Mouse (Mus musculus): ENCODE measurements around the gene Lad1. TPM values are rescaled to one million over a fixed set of nuclear protein-coding genes. Genes with fewer than 3 reads are reported as not detected.

Gene Lad1
- polyA plus RNA-seq, 1 experiment from 2014 or later, result 4.8 TPM

GRCm38 (mm10) chr1:135780649-135781048 is 37.7 kb upstream of the Lad1 start:
- H3K27ac ChIP-seq (replicated peaks in 1 of 2; ENCODE audit: control insufficient read depth in 1 of 2, insufficient read depth in 1 of 2, low read depth in 2 of 2, low read length in 2 of 2), result no peak overlapping the region
- H3K9ac ChIP-seq (ENCODE audit: low read length), result 0 out of 2 replicates have a peak overlapping the region, but pooled peaks have one; percentile 51
- no peaks in the 10 kb centered on the region for H3K27me3 ChIP-seq (ENCODE audit: control insufficient read depth, insufficient read depth, low read length)
- H3K4me1 ChIP-seq (ENCODE audit: control insufficient read depth in 2 of 2, insufficient read depth in 2 of 2, low read length in 2 of 2), result peaks cover 21 to 28% of the 10 kb centered on the region in 2 experiments
- H3K9me3 ChIP-seq (ENCODE audit: control insufficient read depth, low read length), result no peaks in the 10 kb centered on the region
- no peak overlapping the region for H3K4me3 ChIP-seq (ENCODE audit: control insufficient read depth in 1 of 2, insufficient read depth in 1 of 2, low read depth in 1 of 2, low read length in 2 of 2)
- 62% methylated on average over 4 of the region's 4 CpGs for WGBS
- no peaks in the 10 kb centered on the region for H3K36me3 ChIP-seq (ENCODE audit: control insufficient read depth, insufficient read depth, low read length)
- H3K4me2 ChIP-seq (ENCODE audit: low read length), result no peak overlapping the region
- no peak for ATAC-seq (ENCODE audit: insufficient number of reproducible peaks, insufficient read depth, low FRiP score, low read depth)

GRCm38 (mm10) chr1:135781220-135781619 is 37.2 kb upstream of the Lad1 start:
- H3K4me1 ChIP-seq (ENCODE audit: control insufficient read depth in 2 of 2, insufficient read depth in 2 of 2, low read length in 2 of 2), result peaks cover 16 to 24% of the 10 kb centered on the region in 2 experiments
- no peak for ATAC-seq (ENCODE audit: insufficient number of reproducible peaks, insufficient read depth, low FRiP score, low read depth)
- no peak overlapping the region for H3K4me2 ChIP-seq (ENCODE audit: low read length)
- WGBS, result 14% methylated on average over 13 of the region's 13 CpGs
- H3K27me3 ChIP-seq (ENCODE audit: control insufficient read depth, insufficient read depth, low read length), result no peaks in the 10 kb centered on the region
- H3K9ac ChIP-seq (ENCODE audit: low read length), result peak overlapping the region; percentile 51; the same call in 1 of the 2 replicates
- no peaks in the 10 kb centered on the region for H3K9me3 ChIP-seq (ENCODE audit: control insufficient read depth, low read length)
- no peak overlapping the region for H3K27ac ChIP-seq (replicated peaks in 1 of 2; ENCODE audit: control insufficient read depth in 1 of 2, insufficient read depth in 1 of 2, low read depth in 2 of 2, low read length in 2 of 2)
- no peaks in the 10 kb centered on the region for H3K36me3 ChIP-seq (ENCODE audit: control insufficient read depth, insufficient read depth, low read length)
- no peak overlapping the region for H3K4me3 ChIP-seq (ENCODE audit: control insufficient read depth in 1 of 2, insufficient read depth in 1 of 2, low read depth in 1 of 2, low read length in 2 of 2)

GRCm38 (mm10) chr1:135782816-135783215 is 35.6 kb upstream of the Lad1 start:
- Histone ChIP-seq H3K27ac (replicated peaks in 1 of 2; ENCODE audit: control insufficient read depth in 1 of 2, insufficient read depth in 1 of 2, low read depth in 2 of 2, low read length in 2 of 2) (peak overlapping the region; percentile 4 to 16; a peak in 1 of 4 replicates), H3K4me3 (ENCODE audit: control insufficient read depth in 1 of 2, insufficient read depth in 1 of 2, low read depth in 1 of 2, low read length in 2 of 2) (no peak overlapping the region), H3K36me3 (ENCODE audit: control insufficient read depth, insufficient read depth, low read length) (no peaks in the 10 kb centered on the region), H3K4me2 (ENCODE audit: low read length) (no peak overlapping the region), H3K9me3 (ENCODE audit: control insufficient read depth, low read length) (no peaks in the 10 kb centered on the region), H3K9ac (ENCODE audit: low read length) (no peak overlapping the region), H3K27me3 (ENCODE audit: control insufficient read depth, insufficient read depth, low read length) (no peaks in the 10 kb centered on the region), H3K4me1 (ENCODE audit: control insufficient read depth in 2 of 2, insufficient read depth in 2 of 2, low read length in 2 of 2) (peaks cover 10 to 17% of the 10 kb centered on the region in 2 experiments; a peak in 3 of 4 replicates)
- 45% methylated on average over 10 of the region's 10 CpGs for WGBS
- no peak for ATAC-seq (ENCODE audit: insufficient number of reproducible peaks, insufficient read depth, low FRiP score, low read depth)

GRCm38 (mm10) chr1:135787799-135788198 is 30.6 kb upstream of the Lad1 start:
- ATAC-seq (ENCODE audit: insufficient number of reproducible peaks, insufficient read depth, low FRiP score, low read depth), result no peak
- H3K27me3 ChIP-seq (ENCODE audit: control insufficient read depth, insufficient read depth, low read length), result no peaks in the 10 kb centered on the region
- WGBS, result 53% methylated on average over 3 of the region's 3 CpGs
- no peak overlapping the region for H3K9ac ChIP-seq (ENCODE audit: low read length)
- H3K36me3 ChIP-seq (ENCODE audit: control insufficient read depth, insufficient read depth, low read length), result no peaks in the 10 kb centered on the region
- 0 out of 4 replicates have a peak overlapping the region, but pooled peaks of 1 of the 2 experiments have one; percentile 19 for H3K27ac ChIP-seq (replicated peaks in 1 of 2; ENCODE audit: control insufficient read depth in 1 of 2, insufficient read depth in 1 of 2, low read depth in 2 of 2, low read length in 2 of 2)
- peaks cover 18 to 21% of the 10 kb centered on the region in 2 experiments for H3K4me1 ChIP-seq (ENCODE audit: control insufficient read depth in 2 of 2, insufficient read depth in 2 of 2, low read length in 2 of 2)
- H3K4me2 ChIP-seq (ENCODE audit: low read length), result no peak overlapping the region
- no peak overlapping the region for H3K4me3 ChIP-seq (ENCODE audit: control insufficient read depth in 1 of 2, insufficient read depth in 1 of 2, low read depth in 1 of 2, low read length in 2 of 2)
- no peaks in the 10 kb centered on the region for H3K9me3 ChIP-seq (ENCODE audit: control insufficient read depth, low read length)

- Histone ChIP-seq H3K27ac (replicated peaks in 1 of 2; ENCODE audit: control insufficient read depth in 1 of 2, insufficient read depth in 1 of 2, low read depth in 2 of 2, low read length in 2 of 2) (0 out of 4 replicates have a peak overlapping the region, but pooled peaks of 1 of the 2 experiments have one; percentile 19), H3K4me3 (ENCODE audit: control insufficient read depth in 1 of 2, insufficient read depth in 1 of 2, low read depth in 1 of 2, low read length in 2 of 2) (no peak overlapping the region), H3K36me3 (ENCODE audit: control insufficient read depth, insufficient read depth, low read length) (no peaks in the 10 kb centered on the region), H3K4me1 (ENCODE audit: control insufficient read depth in 2 of 2, insufficient read depth in 2 of 2, low read length in 2 of 2) (peaks cover 20 to 31% of the 10 kb centered on the region in 2 experiments), H3K27me3 (ENCODE audit: control insufficient read depth, insufficient read depth, low read length) (no peaks in the 10 kb centered on the region), H3K9me3 (ENCODE audit: control insufficient read depth, low read length) (no peaks in the 10 kb centered on the region), H3K4me2 (ENCODE audit: low read length) (peak overlapping the region; percentile 29), H3K9ac (ENCODE audit: low read length) (no peak overlapping the region)
- WGBS, result 7% methylated on average over 10 of the region's 10 CpGs
- ATAC-seq (ENCODE audit: insufficient number of reproducible peaks, insufficient read depth, low FRiP score, low read depth), result no peak
Observed at GRCm38 (mm10) chr1:135788708-135789107, 29.7 kb upstream of the Lad1 start.

- Histone ChIP-seq H3K4me2 (ENCODE audit: low read length) (no peak overlapping the region), H3K9ac (ENCODE audit: low read length) (peak overlapping the region; percentile 41; the same call in 1 of the 2 replicates), H3K4me3 (ENCODE audit: control insufficient read depth in 1 of 2, insufficient read depth in 1 of 2, low read depth in 1 of 2, low read length in 2 of 2) (no peak overlapping the region), H3K9me3 (ENCODE audit: control insufficient read depth, low read length) (no peaks in the 10 kb centered on the region), H3K36me3 (ENCODE audit: control insufficient read depth, insufficient read depth, low read length) (no peaks in the 10 kb centered on the region), H3K27ac (replicated peaks in 1 of 2; ENCODE audit: control insufficient read depth in 1 of 2, insufficient read depth in 1 of 2, low read depth in 2 of 2, low read length in 2 of 2) (no peak overlapping the region), H3K27me3 (ENCODE audit: control insufficient read depth, insufficient read depth, low read length) (no peaks in the 10 kb centered on the region), H3K4me1 (ENCODE audit: control insufficient read depth in 2 of 2, insufficient read depth in 2 of 2, low read length in 2 of 2) (peaks cover 29 to 42% of the 10 kb centered on the region in 2 experiments)
- 0 out of 2 replicates have a peak, but pooled peaks have one; percentile 15 for ATAC-seq (ENCODE audit: insufficient number of reproducible peaks, insufficient read depth, low FRiP score, low read depth)
- WGBS, result 11% methylated on average over 5 of the region's 5 CpGs
Observed at GRCm38 (mm10) chr1:135789815-135790214, 28.6 kb upstream of the Lad1 start.

GRCm38 (mm10) chr1:135792143-135792939 is 26.1 kb upstream of the Lad1 start:
- Histone ChIP-seq H3K4me3 (ENCODE audit: control insufficient read depth in 1 of 2, insufficient read depth in 1 of 2, low read depth in 1 of 2, low read length in 2 of 2) (no peak overlapping the region), H3K36me3 (ENCODE audit: control insufficient read depth, insufficient read depth, low read length) (no peaks in the 10 kb centered on the region), H3K4me2 (ENCODE audit: low read length) (no peak overlapping the region), H3K27me3 (ENCODE audit: control insufficient read depth, insufficient read depth, low read length) (no peaks in the 10 kb centered on the region), H3K27ac (replicated peaks in 1 of 2; ENCODE audit: control insufficient read depth in 1 of 2, insufficient read depth in 1 of 2, low read depth in 2 of 2, low read length in 2 of 2) (no peak overlapping the region), H3K9me3 (ENCODE audit: control insufficient read depth, low read length) (no peaks in the 10 kb centered on the region), H3K4me1 (ENCODE audit: control insufficient read depth in 2 of 2, insufficient read depth in 2 of 2, low read length in 2 of 2) (peaks cover 53 to 67% of the 10 kb centered on the region in 2 experiments), H3K9ac (ENCODE audit: low read length) (no peak overlapping the region)
- ATAC-seq (ENCODE audit: insufficient number of reproducible peaks, insufficient read depth, low FRiP score, low read depth), result no peak
- WGBS, result 77% methylated on average over 13 of the region's 13 CpGs

Measured in heart, embryonic 14.5 days (tissue).